Mouse (Mus musculus): Measurements from ENCODE around the gene Msh2. TPM values are rescaled to one million over a fixed set of nuclear protein-coding genes. Genes with fewer than 3 reads are reported as not detected.
A peak's percentile ranks its signal among the peaks of the same experiment; 100 is the strongest.
"Not testable (repeated sequence)": the region's sequence is repeated elsewhere in the genome, so short reads cannot be mapped to it uniquely, and the experiment has no call there.

Gene Msh2
- polyA plus RNA-seq (2015; fragmentation: Nextera tagmentation; extraction: Ambion mirVana): 69.4 and 70.5 TPM in 2 replicates

GRCm38 (mm10) chr17:87671890-87672660 lies at the start of gene Msh2:
Gene Msh2 (plus strand): TSS chr17:87672330.
- Histone ChIP-seq H3K27ac (peak within 1 kb of the TSS; percentile 88), H3K4me3 (peak within 1 kb of the TSS; percentile 93), H3K4me1 (replicated peaks) (peaks cover 24% of the 10 kb centered on the region), H3K27me3 (no peaks in the 10 kb centered on the region), H3K9me3 (no peaks in the 10 kb centered on the region), H3K4me2 (peak within 1 kb of the TSS; percentile 81), H3K36me3 (no peaks in the 10 kb centered on the region), H3K9ac (peak within 1 kb of the TSS; percentile 88)
- under 1% methylated on average over 44 of the region's 44 CpGs for WGBS
- peak; percentile 99 for ATAC-seq (ENCODE audit: low FRiP score)

GRCm38 (mm10) chr17:87625510-87626086 lies 46.5 kb upstream of the Msh2 start:
- H3K4me3 ChIP-seq: no peak overlapping the region
- no peaks in the 10 kb centered on the region for H3K9me3 ChIP-seq
- H3K27ac ChIP-seq: no peak overlapping the region
- no peaks in the 10 kb centered on the region for H3K4me1 ChIP-seq (replicated peaks)
- H3K27me3 ChIP-seq: no peaks in the 10 kb centered on the region
- no peak overlapping the region for H3K9ac ChIP-seq
- H3K36me3 ChIP-seq: no peaks in the 10 kb centered on the region
- WGBS: 76% methylated on average over 3 of the region's 3 CpGs
- H3K4me2 ChIP-seq: no peak overlapping the region
- no peak for ATAC-seq (ENCODE audit: low FRiP score)

GRCm38 (mm10) chr17:87628144-87628543 lies 44.0 kb upstream of the Msh2 start:
- Histone ChIP-seq H3K4me2 (no peak overlapping the region), H3K9ac (no peak overlapping the region), H3K9me3 (no peaks in the 10 kb centered on the region), H3K4me3 (no peak overlapping the region), H3K27ac (no peak overlapping the region), H3K27me3 (0 out of 2 replicates have a peak, but pooled peaks cover 5% of the 10 kb centered on the region), H3K36me3 (no peaks in the 10 kb centered on the region), H3K4me1 (replicated peaks) (no peaks in the 10 kb centered on the region)
- WGBS: 95% methylated on average over 5 of the region's 5 CpGs
- ATAC-seq (ENCODE audit: low FRiP score): no peak

- Histone ChIP-seq H3K4me1 (replicated peaks) (no peaks in the 10 kb centered on the region), H3K27ac (no peak overlapping the region), H3K9ac (no peak overlapping the region), H3K36me3 (no peaks in the 10 kb centered on the region), H3K9me3 (no peaks in the 10 kb centered on the region), H3K4me3 (no peak overlapping the region), H3K27me3 (0 out of 2 replicates have a peak, but pooled peaks cover 5% of the 10 kb centered on the region), H3K4me2 (no peak overlapping the region)
- no peak for ATAC-seq (ENCODE audit: low FRiP score)
- 81% methylated on average over 7 of the region's 7 CpGs for WGBS
These were observed 43.4 kb upstream of the Msh2 start for GRCm38 (mm10) chr17:87628706-87629105.

GRCm38 (mm10) chr17:87637056-87637389 lies 35.1 kb upstream of the Msh2 start:
- H3K9ac ChIP-seq: peak overlapping the region; percentile 61
- H3K4me1 ChIP-seq (replicated peaks): peaks cover 18% of the 10 kb centered on the region
- H3K4me3 ChIP-seq: peak overlapping the region; percentile 51
- H3K36me3 ChIP-seq: no peaks in the 10 kb centered on the region
- ATAC-seq (ENCODE audit: low FRiP score): 0 out of 2 replicates have a peak, but pooled peaks have one; percentile 21
- peaks cover 60% of the 10 kb centered on the region for H3K27me3 ChIP-seq
- peak overlapping the region; percentile 72 for H3K4me2 ChIP-seq
- H3K27ac ChIP-seq: no peak overlapping the region
- no peaks in the 10 kb centered on the region for H3K9me3 ChIP-seq
- 3% methylated on average over 22 of the region's 22 CpGs for WGBS

DNA sequence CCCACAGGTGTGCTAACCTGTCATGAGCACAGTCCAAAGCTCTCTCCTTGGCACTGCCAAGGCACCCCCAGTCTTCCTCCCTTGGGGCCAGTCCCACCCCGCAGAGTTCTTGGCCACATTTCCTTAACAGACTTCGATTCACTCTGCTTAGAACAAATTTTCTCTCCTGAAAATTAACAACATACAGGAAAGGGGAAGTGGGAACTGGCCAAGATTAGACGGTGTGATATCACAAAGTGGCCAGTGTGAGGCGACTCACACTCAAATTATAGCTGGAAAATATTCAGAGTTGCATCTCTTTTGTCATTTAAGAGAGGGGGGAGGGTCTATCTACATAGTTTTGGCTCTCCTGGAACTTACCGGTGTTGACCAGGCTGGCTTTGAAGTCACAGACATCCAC lies 32.9 kb upstream of the Msh2 start:
- Histone ChIP-seq H3K27me3 (peaks cover 54% of the 10 kb centered on the region), H3K9me3 (no peaks in the 10 kb centered on the region), H3K9ac (no peak overlapping the region), H3K4me3 (no peak overlapping the region), H3K4me1 (replicated peaks) (peaks cover 18% of the 10 kb centered on the region), H3K27ac (no peak overlapping the region), H3K4me2 (no peak overlapping the region), H3K36me3 (no peaks in the 10 kb centered on the region)
- ATAC-seq (ENCODE audit: low FRiP score): no peak
- WGBS: 83% methylated on average over 5 of the region's 5 CpGs

DNA sequence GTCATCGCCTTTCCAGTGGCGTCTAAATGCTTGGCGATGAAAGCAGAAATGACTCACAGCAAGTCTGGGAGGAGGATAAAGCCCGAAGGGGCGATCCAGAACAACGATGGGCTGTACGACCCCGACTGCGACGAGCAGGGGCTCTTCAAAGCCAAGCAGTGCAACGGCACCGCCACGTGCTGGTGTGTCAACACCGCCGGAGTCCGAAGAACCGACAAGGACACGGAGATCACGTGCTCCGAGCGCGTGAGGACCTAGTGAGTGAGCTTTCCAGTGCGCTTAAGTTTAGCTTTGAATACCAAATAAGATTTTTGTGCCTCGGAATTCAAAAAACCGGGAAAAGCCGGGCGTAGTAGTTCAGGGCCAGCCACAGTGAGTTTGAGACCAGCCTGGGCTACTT lies 31.9 kb upstream of the Msh2 start:
- Histone ChIP-seq H3K9me3 (no peaks in the 10 kb centered on the region), H3K4me3 (no peak overlapping the region), H3K27ac (no peak overlapping the region), H3K9ac (no peak overlapping the region), H3K27me3 (peaks cover 45% of the 10 kb centered on the region), H3K4me1 (replicated peaks) (peaks cover 18% of the 10 kb centered on the region), H3K36me3 (no peaks in the 10 kb centered on the region), H3K4me2 (no peak overlapping the region)
- 97% methylated on average over 27 of the region's 27 CpGs for WGBS
- no peak for ATAC-seq (ENCODE audit: low FRiP score)

- WGBS: 89% methylated on average over 12 of the region's 12 CpGs
- Histone ChIP-seq H3K4me3 (no peak overlapping the region), H3K36me3 (no peaks in the 10 kb centered on the region), H3K27me3 (peaks cover 38% of the 10 kb centered on the region), H3K4me2 (no peak overlapping the region), H3K9me3 (no peaks in the 10 kb centered on the region), H3K9ac (no peak overlapping the region), H3K4me1 (replicated peaks) (peaks cover 11% of the 10 kb centered on the region), H3K27ac (no peak overlapping the region)
- ATAC-seq (ENCODE audit: low FRiP score): no peak
These were observed 31.1 kb upstream of the Msh2 start for GRCm38 (mm10) chr17:87641006-87641405.

- WGBS: 89% methylated on average over 8 of the region's 8 CpGs
- Histone ChIP-seq H3K9ac (no peak overlapping the region), H3K9me3 (no peaks in the 10 kb centered on the region), H3K4me1 (replicated peaks) (no peaks in the 10 kb centered on the region), H3K4me2 (no peak overlapping the region), H3K36me3 (no peaks in the 10 kb centered on the region), H3K27ac (no peak overlapping the region), H3K4me3 (no peak overlapping the region), H3K27me3 (peaks cover 21% of the 10 kb centered on the region)
- ATAC-seq (ENCODE audit: low FRiP score): no peak
These were observed 29.4 kb upstream of the Msh2 start for GRCm38 (mm10) chr17:87642744-87643143.

DNA sequence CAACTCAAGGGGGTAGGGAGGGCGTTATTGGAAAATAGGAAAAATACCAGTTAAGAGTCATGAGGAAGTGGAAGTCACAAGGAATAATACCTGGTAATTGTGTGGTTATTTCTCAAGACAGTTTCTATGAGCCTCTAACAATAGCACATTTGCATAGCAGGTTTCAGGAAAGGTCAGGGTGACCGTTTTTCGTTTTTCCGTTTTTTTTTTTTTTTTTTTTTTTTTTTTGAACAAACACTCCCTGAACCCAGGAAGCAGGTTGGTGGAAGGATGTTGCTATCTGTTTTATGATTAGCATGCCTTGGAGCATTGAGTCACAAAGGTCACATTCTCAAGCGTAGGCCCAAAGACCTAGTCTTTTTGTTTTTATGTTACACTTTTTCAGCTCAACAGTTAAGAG lies 16.5 kb upstream of the Msh2 start:
- H3K27me3 ChIP-seq; H3K4me2 ChIP-seq; H3K4me3 ChIP-seq; H3K9me3 ChIP-seq; H3K36me3 ChIP-seq; ATAC-seq (ENCODE audit: low FRiP score); H3K9ac ChIP-seq; H3K27ac ChIP-seq; H3K4me1 ChIP-seq (replicated peaks): not testable (repeated sequence)
- 95% methylated on average over 5 of the region's 5 CpGs for WGBS

DNA sequence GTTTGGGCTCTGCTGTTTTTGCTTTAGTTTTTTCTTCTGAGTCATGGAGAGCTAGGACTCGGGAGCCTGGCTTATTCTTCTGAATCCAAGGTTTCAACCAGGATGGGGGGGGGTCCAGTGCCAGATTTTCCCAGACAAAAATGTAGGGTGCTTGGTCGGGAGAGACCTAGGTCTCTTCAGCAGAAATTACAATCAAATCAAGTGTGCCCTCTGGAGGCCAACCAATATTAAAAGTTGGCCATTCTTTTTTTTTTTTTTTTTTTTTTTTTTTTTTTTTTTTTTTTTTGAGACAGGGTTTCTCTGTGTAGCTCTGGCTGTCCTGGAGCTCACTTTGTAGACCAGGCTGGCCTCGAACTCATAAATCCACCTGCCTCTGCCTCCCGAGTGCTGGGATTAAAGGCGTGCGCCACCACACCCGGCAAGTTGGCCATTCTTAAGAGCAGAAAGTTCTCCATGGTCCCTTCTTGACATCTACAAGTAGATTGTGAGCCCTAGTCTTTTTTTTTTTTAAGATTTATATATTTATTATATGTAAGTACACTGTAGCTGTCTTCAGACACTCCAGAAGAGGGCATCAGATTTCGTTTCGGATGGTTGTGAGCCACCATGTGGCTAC lies 10.1 kb upstream of the Msh2 start:
- not testable (repeated sequence) for H3K4me1 ChIP-seq (replicated peaks); H3K36me3 ChIP-seq; ATAC-seq (ENCODE audit: low FRiP score); H3K4me2 ChIP-seq; H3K9ac ChIP-seq; H3K27ac ChIP-seq; H3K4me3 ChIP-seq; H3K9me3 ChIP-seq; H3K27me3 ChIP-seq
- 90% methylated on average over 9 of the region's 9 CpGs for WGBS

DNA sequence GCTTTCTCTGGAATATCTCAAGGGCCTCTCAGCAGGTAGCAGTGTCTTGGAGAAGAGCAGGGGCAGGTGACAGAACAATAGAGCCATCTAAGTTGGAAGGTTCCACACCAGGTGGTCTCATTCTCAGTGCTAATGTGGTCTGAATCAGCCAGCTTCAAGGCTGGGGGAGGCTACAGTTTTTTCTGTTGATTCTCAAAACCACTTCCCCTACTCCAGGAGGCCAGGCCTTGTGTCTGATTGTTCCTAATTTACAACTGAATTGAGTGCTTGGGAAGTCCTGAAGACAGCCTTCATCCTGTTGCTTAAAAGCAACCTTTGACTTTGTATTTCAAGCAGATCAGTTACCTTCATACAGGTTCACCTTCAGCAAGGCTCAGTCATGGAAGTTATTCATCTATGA lies 7.9 kb upstream of the Msh2 start:
- H3K36me3 ChIP-seq: no peaks in the 10 kb centered on the region
- ATAC-seq (ENCODE audit: low FRiP score): no peak
- H3K9me3 ChIP-seq: no peaks in the 10 kb centered on the region
- no peak overlapping the region for H3K4me3 ChIP-seq
- H3K27me3 ChIP-seq: no peaks in the 10 kb centered on the region
- no peak overlapping the region for H3K4me2 ChIP-seq
- no peaks in the 10 kb centered on the region for H3K4me1 ChIP-seq (replicated peaks)
- no peak overlapping the region for H3K27ac ChIP-seq
- H3K9ac ChIP-seq: no peak overlapping the region
